Mouse (Mus musculus) liver, embryonic 13.5 days (tissue): Measurements from ENCODE around the gene Olfr19. TPM values are rescaled to one million over a fixed set of nuclear protein-coding genes. Genes with fewer than 3 reads are reported as not detected.
"Not testable (repeated sequence)": the region's sequence is repeated elsewhere in the genome, so short reads cannot be mapped to it uniquely, and the experiment has no call there.

ENCODE experiments used
- ATAC-seq: fragments of 200-750 bp; cut with Nextera tagmentation; 2 replicates; pipeline ENCODE4 v1.8.0; 2017; ENCODE audit warnings: low read depth, mild to moderate bottlenecking, moderate number of reproducible peaks, moderate library complexity
- DNase-seq: peaks from one replicate; pipeline ENCODE4 v3.0.0; 2022
- H3K27ac ChIP-seq: fragments of 300-500 bp; sonication (generic); 2 replicates; pipeline ENCODE4 v1.5.1; 2015; ENCODE audit warnings: moderate library complexity, mild to moderate bottlenecking, inconsistent platforms
- H3K27me3 ChIP-seq: fragments of 300-500 bp; sonication (generic); 2 replicates; pipeline ENCODE4 v1.6.1; 2015; ENCODE audit warnings: mild to moderate bottlenecking, inconsistent platforms
- H3K36me3 ChIP-seq: fragments of 300-500 bp; sonication (generic); 2 replicates; pipeline ENCODE4 v1.6.1; 2015; ENCODE audit warnings: mild to moderate bottlenecking, inconsistent platforms
- H3K4me1 ChIP-seq: fragments of 300-500 bp; sonication (generic); replicated peaks from 2 replicates; pipeline ENCODE4 v1.6.1; 2015; ENCODE audit warnings: inconsistent platforms
- H3K4me2 ChIP-seq: fragments of 300-500 bp; sonication (generic); 2 replicates; pipeline ENCODE4 v1.6.1; 2015; ENCODE audit warnings: inconsistent platforms, mild to moderate bottlenecking, moderate library complexity
- H3K4me3 ChIP-seq: fragments of 300-500 bp; sonication (generic); replicated peaks from 2 replicates; pipeline ENCODE4 v1.5.1; 2015; ENCODE audit warnings: mild to moderate bottlenecking, inconsistent platforms
- H3K9ac ChIP-seq: fragments of 300-500 bp; sonication (generic); 2 replicates; pipeline ENCODE4 v1.6.1; 2015; ENCODE audit warnings: mild to moderate bottlenecking, inconsistent platforms
- H3K9me3 ChIP-seq: fragments of 300-500 bp; sonication (generic); replicated peaks from 2 replicates; pipeline ENCODE4 v1.6.1; 2016; ENCODE audit warnings: inconsistent platforms
- WGBS: fragments of 180-500 bp; shearing (Covaris S2); methylation state at CpG from one replicate; pipeline ENCODE4 v1.1.7; 2015; ENCODE audit not compliant: insufficient replicate concordance; 5-methylcytosine and 5-hydroxymethylcytosine counted together
- polyA plus RNA-seq: library from polyadenylated mRNA; unstranded; fragments of >200 nt; fragmentation: Nextera tagmentation; extraction: Ambion mirVana; gene quantifications from 2 replicates; pipeline ENCODE4 v1.2.1, GENCODE M21; 2015

Gene Olfr19
- not detected in 2 replicates for polyA plus RNA-seq

DNA sequence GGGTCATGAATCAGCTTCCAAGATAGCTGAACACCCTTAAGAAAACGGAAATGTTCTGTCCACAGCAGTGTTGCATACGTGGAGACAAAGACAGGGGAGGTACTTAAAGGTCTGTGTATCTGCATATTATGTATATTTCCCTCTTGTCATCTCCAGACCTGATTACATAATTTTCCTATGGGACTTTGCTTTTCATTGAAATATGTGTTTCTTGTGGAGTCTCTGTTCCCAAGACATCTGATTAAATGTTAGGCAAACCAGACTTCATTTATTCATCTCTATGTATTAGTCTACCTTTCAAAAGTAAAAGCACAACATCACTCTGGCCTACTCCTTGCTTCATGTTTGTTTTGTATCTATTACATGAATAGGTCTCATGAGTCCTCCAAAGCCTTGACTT is at the start of gene Olfr19:
Gene Olfr19 (minus strand): TSS at position 101 of the 400 bp plus-strand sequence.
- Histone ChIP-seq H3K27ac (no peak within 1 kb of the TSS), H3K9me3 (no peaks in the 10 kb centered on the region), H3K4me2 (no peak within 1 kb of the TSS), H3K36me3 (no peaks in the 10 kb centered on the region), H3K27me3 (no peaks in the 10 kb centered on the region), H3K4me1 (no peaks in the 10 kb centered on the region), H3K4me3 (no peak within 1 kb of the TSS), H3K9ac (no peak within 1 kb of the TSS)
- 43% methylated on average over 2 of the region's 2 CpGs for WGBS
- no peak for DNase-seq
- ATAC-seq, result no peak

DNA sequence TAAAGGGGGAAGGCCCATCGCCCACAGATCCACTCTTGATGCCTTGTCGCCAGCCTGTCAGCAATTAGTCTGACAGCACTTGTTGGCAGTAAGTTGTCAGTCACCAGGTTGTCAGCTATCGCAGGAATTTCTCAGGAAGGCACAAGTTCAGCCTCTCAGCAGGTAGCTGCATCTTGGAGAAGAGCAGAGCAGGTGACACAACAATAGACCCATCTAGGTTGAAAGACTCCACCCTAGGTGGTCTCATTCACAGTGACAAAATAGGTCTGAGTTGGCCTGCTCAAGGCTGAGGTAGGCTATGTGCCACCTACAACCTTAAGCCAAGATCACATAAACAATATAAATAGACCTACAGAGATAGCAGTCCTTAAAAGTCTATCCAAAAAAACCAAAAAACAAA is 8.8 kb upstream of the Olfr19 start:
- no peak overlapping the region for H3K4me3 ChIP-seq
- no peak for ATAC-seq

DNA sequence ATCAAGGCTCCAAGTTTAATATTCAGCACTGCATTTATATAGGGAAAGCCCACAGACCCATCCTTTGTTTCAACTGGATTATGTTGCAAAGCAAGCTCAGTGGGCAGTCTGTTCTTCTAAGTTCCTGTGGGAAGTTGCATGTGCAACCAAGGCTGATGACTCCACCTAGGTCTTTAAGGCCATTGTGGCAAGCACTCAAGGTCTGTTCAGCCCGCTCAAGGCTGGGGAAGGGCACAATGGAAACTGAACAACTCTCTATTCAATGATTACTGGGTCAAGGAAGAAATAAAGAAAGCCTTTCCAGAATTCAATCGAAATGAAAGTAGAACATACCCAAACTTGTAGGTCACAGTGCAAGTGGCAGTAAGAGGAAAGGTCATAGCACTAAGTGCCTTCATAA is 7.8 kb upstream of the Olfr19 start:
- Histone ChIP-seq H3K36me3 (no peaks in the 10 kb centered on the region), H3K4me2 (no peak overlapping the region), H3K4me3 (no peak overlapping the region), H3K27ac (no peak overlapping the region), H3K9ac (no peak overlapping the region), H3K4me1 (no peaks in the 10 kb centered on the region), H3K9me3 (no peaks in the 10 kb centered on the region), H3K27me3 (no peaks in the 10 kb centered on the region)
- 48% methylated on average over 2 of the region's 2 CpGs for WGBS
- ATAC-seq (no peak), DNase-seq (no peak)

More for the DNA sequence above, 8.8 kb upstream of the Olfr19 start:
- Histone ChIP-seq H3K4me1 (no peaks in the 10 kb centered on the region), H3K4me2 (no peak overlapping the region), H3K9ac (no peak overlapping the region), H3K36me3 (no peaks in the 10 kb centered on the region), H3K27me3 (no peaks in the 10 kb centered on the region), H3K27ac (no peak overlapping the region), H3K9me3 (no peaks in the 10 kb centered on the region)
- DNase-seq, result no peak
- WGBS, result 54% methylated on average over 3 of the region's 3 CpGs

DNA sequence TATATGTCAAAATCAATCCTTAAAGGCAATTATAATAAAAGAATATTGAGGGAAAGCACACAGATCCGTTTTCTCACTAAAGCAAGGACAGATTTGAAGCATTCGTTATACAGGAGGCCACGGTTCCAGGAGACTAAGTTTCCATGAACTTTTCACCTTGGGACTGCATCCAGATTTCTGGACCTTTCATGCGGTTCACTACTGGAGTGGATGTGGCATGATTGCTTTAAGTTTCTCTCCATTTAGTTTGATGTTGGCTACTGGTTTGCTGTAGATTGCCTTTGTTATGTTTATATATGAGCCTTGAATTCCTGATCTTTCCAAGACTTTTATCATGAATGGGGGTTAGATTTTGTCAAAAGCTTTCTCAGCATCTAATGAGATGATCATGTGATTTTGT is 11.2 kb downstream of the Olfr19 start:
- no peaks in the 10 kb centered on the region for H3K4me1 ChIP-seq
- 65% methylated on average over 4 of the region's 4 CpGs for WGBS
- DNase-seq (no peak), ATAC-seq (no peak)
- no peaks in the 10 kb centered on the region for H3K36me3 ChIP-seq
- no peak overlapping the region for H3K4me3 ChIP-seq
- no peak overlapping the region for H3K4me2 ChIP-seq
- H3K9ac ChIP-seq, result no peak overlapping the region
- H3K27me3 ChIP-seq, result no peaks in the 10 kb centered on the region
- H3K9me3 ChIP-seq, result no peaks in the 10 kb centered on the region
- no peak overlapping the region for H3K27ac ChIP-seq

- DNase-seq, H3K27ac ChIP-seq, ATAC-seq, H3K9ac ChIP-seq, H3K36me3 ChIP-seq, H3K9me3 ChIP-seq, H3K4me1 ChIP-seq, H3K4me3 ChIP-seq, H3K4me2 ChIP-seq, H3K27me3 ChIP-seq: not testable (repeated sequence)
Observed at GRCm38 (mm10) chr16:16664516-16664915, 11.7 kb downstream of the Olfr19 start.

GRCm38 (mm10) chr16:16645148-16645547 is 31.1 kb downstream of the Olfr19 start:
- Histone ChIP-seq H3K27me3 (no peaks in the 10 kb centered on the region), H3K4me1 (no peaks in the 10 kb centered on the region), H3K9ac (no peak overlapping the region), H3K4me2 (no peak overlapping the region), H3K4me3 (no peak overlapping the region), H3K27ac (no peak overlapping the region), H3K9me3 (no peaks in the 10 kb centered on the region), H3K36me3 (no peaks in the 10 kb centered on the region)
- no peak for DNase-seq
- ATAC-seq, result no peak
- 20% methylated on average over 1 of the region's 1 CpGs for WGBS

GRCm38 (mm10) chr16:16633730-16634129 is 42.5 kb downstream of the Olfr19 start:
- ATAC-seq (no peak), DNase-seq (no peak)
- Histone ChIP-seq H3K4me3 (no peak overlapping the region), H3K9ac (no peak overlapping the region), H3K27me3 (no peaks in the 10 kb centered on the region), H3K36me3 (no peaks in the 10 kb centered on the region), H3K9me3 (peaks cover 5% of the 10 kb centered on the region; the same call in 1 of the 2 replicates), H3K27ac (no peak overlapping the region), H3K4me2 (no peak overlapping the region), H3K4me1 (no peaks in the 10 kb centered on the region)

Other genes with a start within 250 kb of the Olfr19 start
- 1.7 and 1.9 TPM in 2 replicates for gene Fgd4, start 75.9 kb downstream of the Olfr19 start, polyA plus RNA-seq
- 0.28 TPM in 1 of 2 replicates, not detected in the other for gene Spag6l, start 153.1 kb upstream of the Olfr19 start, polyA plus RNA-seq
- 0.59 and 0.74 TPM in 2 replicates for gene Igll1, start 187.6 kb upstream of the Olfr19 start, polyA plus RNA-seq
- gene Top3b, start 194.3 kb upstream of the Olfr19 start, polyA plus RNA-seq, result 26.6 and 30.4 TPM in 2 replicates
- 0.71 and 1.3 TPM in 2 replicates for gene Vpreb1, start 194.4 kb upstream of the Olfr19 start, polyA plus RNA-seq
- gene Ppm1f, start 220.1 kb upstream of the Olfr19 start, polyA plus RNA-seq, result 8.2 and 9.9 TPM in 2 replicates